Comparison of ENCODE assay signal across 9 mouse cellular contexts in the genomic region with DNA sequence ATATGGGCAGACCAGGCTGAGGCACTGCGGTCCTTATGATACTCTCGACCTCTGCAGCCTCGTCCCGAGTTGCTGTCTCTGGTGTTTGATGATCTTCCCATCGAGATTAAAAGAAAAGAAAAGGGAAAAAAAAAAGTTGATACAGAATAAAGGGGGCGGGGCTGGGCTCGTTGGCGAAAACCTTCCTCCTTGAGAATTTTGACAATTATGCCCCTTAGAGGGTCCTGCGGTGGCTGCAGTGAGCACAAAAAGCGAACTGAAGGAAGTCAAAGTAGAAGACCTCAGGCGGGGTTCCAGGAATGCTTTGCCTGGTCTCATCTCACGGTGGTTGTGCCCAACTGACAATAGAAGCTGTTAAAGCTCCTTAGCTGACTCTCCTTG. TPM values are rescaled to one million over a fixed set of nuclear protein-coding genes. Genes with fewer than 3 reads are reported as not detected.
DNase-seq lines count a peak whose midpoint lies in the region; ATAC-seq lines count a peak whose summit lies in the region.
"Had no signal": no experiment of that assay in that cellular context is flagged by ENCODE, and none has a peak within 500 bp of the region (broad histone marks: within the 10 kb centered on the region; RNA-seq: fewer than 3 reads in every experiment).

No protein-coding gene starts in this region.

- H3K4me3 ChIP-seq in heart, embryonic 10.5 days = peak overlapping the region; percentile 88
- peak overlapping the region; percentile 88 for H3K4me3 ChIP-seq in liver, embryonic 11.5 days (ENCODE audit: low read depth, low read length)

- H3K27me3 ChIP-seq in heart, embryonic 10.5 days (ENCODE audit: insufficient read depth, poor library complexity, severe bottlenecking) = no peaks in the 10 kb centered on the region
- H3K27me3 ChIP-seq in liver, embryonic 11.5 days (replicated peaks; ENCODE audit: control insufficient read depth, insufficient read depth, low read length) = no peaks in the 10 kb centered on the region

- ATAC-seq in liver, embryonic 11.5 days (replicated peaks; ENCODE audit: low FRiP score) = no peak

- peaks cover 44% of the 10 kb centered on the region for H3K4me1 ChIP-seq in heart, embryonic 10.5 days
- peaks cover 18% of the 10 kb centered on the region for H3K4me1 ChIP-seq in liver, embryonic 11.5 days (replicated peaks; ENCODE audit: control insufficient read depth, insufficient read depth, low read length)

- H3K27ac ChIP-seq in heart, embryonic 10.5 days = peak overlapping the region; percentile 96
- H3K27ac ChIP-seq in liver, embryonic 11.5 days (ENCODE audit: low read depth, low read length) = no peak overlapping the region

- H3K9ac ChIP-seq in liver, embryonic 11.5 days (ENCODE audit: low read depth, low read length) = peak overlapping the region; percentile 86

- 2% methylated on average over 12 of the region's 12 CpGs for WGBS in heart, embryonic 10.5 days
- 3% methylated on average over 12 of the region's 12 CpGs for WGBS in liver, embryonic 11.5 days

- H3K4me2 ChIP-seq in liver, embryonic 11.5 days = peak overlapping the region; percentile 99

- H3K36me3 ChIP-seq in heart, embryonic 10.5 days = peaks cover 32% of the 10 kb centered on the region
- H3K36me3 ChIP-seq in liver, embryonic 11.5 days (ENCODE audit: control insufficient read depth, insufficient read depth, low read length) = 0 out of 2 replicates have a peak, but pooled peaks cover 2% of the 10 kb centered on the region

- no peak for DNase-seq in heart, embryonic 10.5 days (ENCODE audit: low spot score)
- DNase-seq in heart, adult 8-10 months (ENCODE audit: low spot score) = no peak
- peak; percentile 43 for DNase-seq in thymus, postnatal 4 days
- DNase-seq in thymus, postnatal 10 days (ENCODE audit: low spot score in 2 of 2) = no peak
- DNase-seq in liver, embryonic 11.5 days (ENCODE audit: low spot score) = no peak
- DNase-seq in testis, postnatal 10 days (ENCODE audit: low spot score) = peak; percentile 55
- DNase-seq in layer of hippocampus, postnatal 14 days (ENCODE audit: low spot score in 2 of 2) = no peak
- no peak for DNase-seq in spleen, adult 18-20 months
- DNase-seq: gastrocnemius, postnatal 10 days had no signal

- no peaks in the 10 kb centered on the region for H3K9me3 ChIP-seq in heart, embryonic 10.5 days
- H3K9me3 ChIP-seq in liver, embryonic 11.5 days (ENCODE audit: control insufficient read depth, low read length) = no peaks in the 10 kb centered on the region

RNA-seq across cellular contexts. Expression of gene AU040320, which starts 0.9 kb away (rescaled TPM):
- polyA plus RNA-seq in heart, embryonic 10.5 days (2016; fragmentation: Nextera tagmentation; extraction: Ambion mirVana) = 19.8 and 30.4 TPM in 2 replicates
- 10 to 100 TPM; 27.8 to 33.6 (median 31.3) TPM for total RNA-seq in heart, adult 8-10 months (2022)
- 18.7 and 19.3 TPM in 2 replicates for polyA plus RNA-seq in liver, embryonic 11.5 days (2014; fragmentation: Nextera tagmentation; extraction: Ambion mirVana)
- 10 to 100 TPM; 59.2 to 59.4 TPM for total RNA-seq in layer of hippocampus, postnatal 14 days (2021)

RNA-seq across cellular contexts. Expression of gene Ncdn, which starts 1.0 kb away (rescaled TPM):
- 27.0 and 31.6 TPM in 2 replicates for polyA plus RNA-seq in heart, embryonic 10.5 days (2016; fragmentation: Nextera tagmentation; extraction: Ambion mirVana)
- 10 to 100 TPM; 17.2 to 20.1 (median 17.8) TPM for total RNA-seq in heart, adult 8-10 months (2022)
- polyA plus RNA-seq in liver, embryonic 11.5 days (2014; fragmentation: Nextera tagmentation; extraction: Ambion mirVana) = 25.0 and 27.2 TPM in 2 replicates
- 1,000 to 10,000 TPM; 1,231 to 1,244 TPM for total RNA-seq in layer of hippocampus, postnatal 14 days (2021)

RNA-seq across cellular contexts. Expression of gene Tfap2e, which starts 18.2 kb away (rescaled TPM):
- not detected in 2 replicates for polyA plus RNA-seq in heart, embryonic 10.5 days (2016; fragmentation: Nextera tagmentation; extraction: Ambion mirVana)
- under 1 TPM in 1 of 4 experiments, not detected in 3; 0.11 TPM for total RNA-seq in heart, adult 8-10 months (2022)
- polyA plus RNA-seq in liver, embryonic 11.5 days (2014; fragmentation: Nextera tagmentation; extraction: Ambion mirVana) = not detected in 2 replicates
- total RNA-seq in layer of hippocampus, postnatal 14 days (2021) = not detected
- total RNA-seq: gastrocnemius, postnatal 10 days had no signal

Comparison
In these comparisons a context has a peak if more than half of its experiments do, and no peak if none do; other contexts are left out.
1. DNase-seq: peak in thymus, postnatal 4 days (single experiment) and testis, postnatal 10 days (single experiment); none in heart, embryonic 10.5 days (single experiment), heart, adult 8-10 months (single experiment), thymus, postnatal 10 days (0 of 2), liver, embryonic 11.5 days (single experiment), layer of hippocampus, postnatal 14 days (0 of 2) and spleen, adult 18-20 months (0 of 2).
2. RNA of gene Ncdn, which starts 1.0 kb away (total RNA-seq): 1,231 to 1,244 TPM in layer of hippocampus, postnatal 14 days; 17.2 to 20.1 TPM in heart, adult 8-10 months; every median in the first group is over 10 times any median in the second.